Mouse (Mus musculus) embryonic facial prominence, embryonic 12.5 days (tissue): ENCODE data around the gene Ranbp1. TPM values are rescaled to one million over a fixed set of nuclear protein-coding genes. Genes with fewer than 3 reads are reported as not detected.

Experiments used
- ATAC-seq: fragments of 200-750 bp; cut with Nextera tagmentation; 2 replicates; pipeline ENCODE4 v1.8.0; 2017; ENCODE audit not compliant: insufficient number of reproducible peaks, insufficient read depth, low FRiP score, low TSS enrichment
- H3K27ac ChIP-seq: fragments of 300-500 bp; sonication (generic); 2 replicates; pipeline ENCODE4 v1.5.1; 2016; ENCODE audit warnings: mild to moderate bottlenecking
- H3K27me3 ChIP-seq: fragments of 300-500 bp; sonication (generic); 2 replicates; pipeline ENCODE4 v1.6.1; 2016; ENCODE audit warnings: mild to moderate bottlenecking, moderate library complexity
- H3K36me3 ChIP-seq: fragments of 300-500 bp; sonication (generic); 2 replicates; pipeline ENCODE4 v1.6.1; 2016; ENCODE audit warnings: mild to moderate bottlenecking
- H3K4me1 ChIP-seq: fragments of 300-500 bp; sonication (generic); 2 replicates; pipeline ENCODE4 v1.6.1; 2016
- H3K4me2 ChIP-seq: fragments of 300-500 bp; sonication (generic); replicated peaks from 2 replicates; pipeline ENCODE4 v1.6.1; 2016; ENCODE audit warnings: mild to moderate bottlenecking, moderate library complexity
- H3K4me3 ChIP-seq: fragments of 300-500 bp; sonication (generic); 2 replicates; pipeline ENCODE4 v1.5.1; 2016; ENCODE audit warnings: mild to moderate bottlenecking
- H3K9ac ChIP-seq: fragments of 300-500 bp; sonication (generic); 2 replicates; pipeline ENCODE4 v1.6.1; 2016; ENCODE audit warnings: mild to moderate bottlenecking, moderate library complexity
- H3K9me3 ChIP-seq: fragments of 300-500 bp; sonication (generic); 2 replicates; pipeline ENCODE4 v1.6.1; 2016; ENCODE audit warnings: mild to moderate bottlenecking, moderate library complexity
- WGBS: fragments of 180-500 bp; shearing (Covaris S2); methylation state at CpG from one replicate; pipeline ENCODE4 v1.1.7; 2016; 5-methylcytosine and 5-hydroxymethylcytosine counted together
- polyA plus RNA-seq: library from polyadenylated mRNA; unstranded; fragments of >200 nt; fragmentation: Nextera tagmentation; extraction: Ambion mirVana; gene quantifications from 2 replicates; pipeline ENCODE4 v1.2.1, GENCODE M21; 2016

Gene Ranbp1
- polyA plus RNA-seq, 1 experiment from 2014 or later = 814 TPM

GRCm38 (mm10) chr16:18233451-18233850, 15.1 kb downstream of the Ranbp1 start:
- H3K4me1 ChIP-seq = peaks cover 25% of the 10 kb centered on the region
- peak overlapping the region; percentile 93; the same call in 1 of the 2 replicates for H3K4me2 ChIP-seq
- 45% methylated on average over 1 of the region's 1 CpGs for WGBS
- 0 out of 2 replicates have a peak overlapping the region, but pooled peaks have one; percentile 21 for H3K9ac ChIP-seq
- no peaks in the 10 kb centered on the region for H3K27me3 ChIP-seq
- peaks cover 18% of the 10 kb centered on the region; the same call in 1 of the 2 replicates for H3K36me3 ChIP-seq
- no peak for ATAC-seq
- H3K27ac ChIP-seq = no peak overlapping the region
- no peaks in the 10 kb centered on the region for H3K9me3 ChIP-seq
- H3K4me3 ChIP-seq = no peak overlapping the region

- H3K4me2 ChIP-seq = no peak overlapping the region
- no peak overlapping the region for H3K27ac ChIP-seq
- peaks cover 25% of the 10 kb centered on the region for H3K4me1 ChIP-seq
- no peak overlapping the region for H3K9ac ChIP-seq
- no peaks in the 10 kb centered on the region for H3K9me3 ChIP-seq
- ATAC-seq = no peak
- WGBS = 80% methylated on average over 4 of the region's 4 CpGs
- no peak overlapping the region for H3K4me3 ChIP-seq
- no peaks in the 10 kb centered on the region for H3K27me3 ChIP-seq
- H3K36me3 ChIP-seq = peaks cover 31% of the 10 kb centered on the region
Observed at GRCm38 (mm10) chr16:18231451-18231850, 17.1 kb downstream of the Ranbp1 start.

GRCm38 (mm10) chr16:18231047-18231446, 17.5 kb downstream of the Ranbp1 start:
- H3K9ac ChIP-seq = no peak overlapping the region
- H3K27ac ChIP-seq = no peak overlapping the region
- ATAC-seq = no peak
- peaks cover 21% of the 10 kb centered on the region for H3K4me1 ChIP-seq
- H3K36me3 ChIP-seq = peaks cover 35% of the 10 kb centered on the region
- WGBS = 85% methylated on average over 3 of the region's 3 CpGs
- H3K27me3 ChIP-seq = no peaks in the 10 kb centered on the region
- H3K4me2 ChIP-seq = no peak overlapping the region
- H3K9me3 ChIP-seq = no peaks in the 10 kb centered on the region
- no peak overlapping the region for H3K4me3 ChIP-seq

GRCm38 (mm10) chr16:18230617-18231016, 17.9 kb downstream of the Ranbp1 start:
- no peak overlapping the region for H3K4me2 ChIP-seq
- no peak overlapping the region for H3K9ac ChIP-seq
- ATAC-seq = no peak
- H3K27me3 ChIP-seq = no peaks in the 10 kb centered on the region
- no peak overlapping the region for H3K4me3 ChIP-seq
- WGBS = 86% methylated on average over 6 of the region's 6 CpGs
- H3K4me1 ChIP-seq = peaks cover 17% of the 10 kb centered on the region
- no peaks in the 10 kb centered on the region for H3K9me3 ChIP-seq
- H3K27ac ChIP-seq = no peak overlapping the region
- peaks cover 39% of the 10 kb centered on the region for H3K36me3 ChIP-seq

- Histone ChIP-seq H3K27me3 (no peaks in the 10 kb centered on the region), H3K9ac (no peak overlapping the region), H3K36me3 (peaks cover 49% of the 10 kb centered on the region), H3K4me1 (peaks cover 17% of the 10 kb centered on the region), H3K4me3 (no peak overlapping the region), H3K27ac (no peak overlapping the region; the same call in 1 of the 2 replicates), H3K4me2 (no peak overlapping the region), H3K9me3 (no peaks in the 10 kb centered on the region)
- ATAC-seq = no peak
- 81% methylated on average over 11 of the region's 11 CpGs for WGBS
Observed at GRCm38 (mm10) chr16:18229622-18230021, 18.9 kb downstream of the Ranbp1 start.

GRCm38 (mm10) chr16:18228856-18229255, 19.7 kb downstream of the Ranbp1 start:
- no peak overlapping the region for H3K9ac ChIP-seq
- H3K9me3 ChIP-seq = no peaks in the 10 kb centered on the region
- H3K36me3 ChIP-seq = peaks cover 57% of the 10 kb centered on the region
- H3K27me3 ChIP-seq = no peaks in the 10 kb centered on the region
- peaks cover 12% of the 10 kb centered on the region for H3K4me1 ChIP-seq
- ATAC-seq = no peak
- H3K27ac ChIP-seq = no peak overlapping the region
- H3K4me2 ChIP-seq = no peak overlapping the region
- WGBS = 84% methylated on average over 4 of the region's 4 CpGs
- H3K4me3 ChIP-seq = no peak overlapping the region

GRCm38 (mm10) chr16:18227897-18228422, 20.6 kb downstream of the Ranbp1 start:
- H3K9ac ChIP-seq = no peak overlapping the region
- peaks cover 5% of the 10 kb centered on the region; the same call in 1 of the 2 replicates for H3K4me1 ChIP-seq
- H3K27ac ChIP-seq = no peak overlapping the region
- no peaks in the 10 kb centered on the region for H3K9me3 ChIP-seq
- no peak overlapping the region for H3K4me3 ChIP-seq
- no peak for ATAC-seq
- H3K27me3 ChIP-seq = no peaks in the 10 kb centered on the region
- 95% methylated on average over 20 of the region's 20 CpGs for WGBS
- peaks cover 66% of the 10 kb centered on the region for H3K36me3 ChIP-seq
- no peak overlapping the region for H3K4me2 ChIP-seq

- Histone ChIP-seq H3K9ac (no peak overlapping the region), H3K36me3 (peaks cover 74% of the 10 kb centered on the region), H3K27me3 (no peaks in the 10 kb centered on the region), H3K27ac (no peak overlapping the region), H3K4me1 (peaks cover 5% of the 10 kb centered on the region; the same call in 1 of the 2 replicates), H3K4me2 (no peak overlapping the region), H3K4me3 (no peak overlapping the region), H3K9me3 (no peaks in the 10 kb centered on the region)
- ATAC-seq = no peak
- WGBS = 96% methylated on average over 13 of the region's 13 CpGs
Observed at GRCm38 (mm10) chr16:18227187-18227586, 21.3 kb downstream of the Ranbp1 start.

- peaks cover 9% of the 10 kb centered on the region for H3K4me1 ChIP-seq
- WGBS = 89% methylated on average over 11 of the region's 11 CpGs
- H3K9me3 ChIP-seq = no peaks in the 10 kb centered on the region
- ATAC-seq = no peak
- no peak overlapping the region for H3K27ac ChIP-seq
- H3K4me3 ChIP-seq = no peak overlapping the region
- H3K4me2 ChIP-seq = no peak overlapping the region
- H3K9ac ChIP-seq = no peak overlapping the region
- no peaks in the 10 kb centered on the region for H3K27me3 ChIP-seq
- H3K36me3 ChIP-seq = peaks cover 62% of the 10 kb centered on the region
Observed at GRCm38 (mm10) chr16:18222188-18222587, 26.3 kb downstream of the Ranbp1 start.

- ATAC-seq = no peak
- WGBS = 70% methylated on average over 11 of the region's 11 CpGs
Observed at GRCm38 (mm10) chr16:18221543-18221898, 27.0 kb downstream of the Ranbp1 start.

GRCm38 (mm10) chr16:18220856-18221542, 27.5 kb downstream of the Ranbp1 start:
- peaks cover 9% of the 10 kb centered on the region for H3K4me1 ChIP-seq
- no peaks in the 10 kb centered on the region for H3K9me3 ChIP-seq
- H3K4me2 ChIP-seq = no peak overlapping the region
- no peaks in the 10 kb centered on the region for H3K27me3 ChIP-seq
- WGBS = 83% methylated on average over 6 of the region's 6 CpGs
- peaks cover 50% of the 10 kb centered on the region for H3K36me3 ChIP-seq
- ATAC-seq = no peak
- no peak overlapping the region for H3K4me3 ChIP-seq
- no peak overlapping the region for H3K9ac ChIP-seq
- H3K27ac ChIP-seq = no peak overlapping the region

More at GRCm38 (mm10) chr16:18221543-18221898, 27.0 kb downstream of the Ranbp1 start:
- H3K9me3 ChIP-seq = no peaks in the 10 kb centered on the region
- no peak overlapping the region for H3K9ac ChIP-seq
- H3K4me3 ChIP-seq = no peak overlapping the region
- peaks cover 55% of the 10 kb centered on the region for H3K36me3 ChIP-seq
- H3K27me3 ChIP-seq = no peaks in the 10 kb centered on the region
- H3K4me1 ChIP-seq = peaks cover 9% of the 10 kb centered on the region
- H3K27ac ChIP-seq = no peak overlapping the region
- no peak overlapping the region for H3K4me2 ChIP-seq

GRCm38 (mm10) chr16:18220001-18220400, 28.5 kb downstream of the Ranbp1 start:
- peaks cover 40% of the 10 kb centered on the region for H3K36me3 ChIP-seq
- no peak overlapping the region for H3K4me3 ChIP-seq
- H3K9me3 ChIP-seq = no peaks in the 10 kb centered on the region
- 0 out of 2 replicates have a peak, but pooled peaks have one; percentile 38 for ATAC-seq
- H3K4me1 ChIP-seq = peaks cover 9% of the 10 kb centered on the region
- H3K27me3 ChIP-seq = no peaks in the 10 kb centered on the region
- H3K4me2 ChIP-seq = no peak overlapping the region
- 61% methylated on average over 8 of the region's 8 CpGs for WGBS
- no peak overlapping the region for H3K9ac ChIP-seq
- H3K27ac ChIP-seq = no peak overlapping the region
